Mouse (Mus musculus): ENCODE data around the gene Hhatl.

- no peak for TF ChIP-seq CTCF (IDR thresholded peaks at IDR 0.05; ENCODE audit: borderline replicate concordance, extremely low read depth, insufficient read depth, insufficient read length)
- TF ChIP-seq POLR2A (IDR thresholded peaks at IDR 0.05; ENCODE audit: borderline replicate concordance, extremely low read depth, insufficient read depth, insufficient read length, poor library complexity, severe bottlenecking): no peak
Observed at GRCm38 (mm10) chr9:121823991-121824390, 31.7 kb upstream of the Hhatl start.

Data from brain, embryonic 14.5 days (tissue).